Mouse (Mus musculus): ENCODE measurements at regions not wholly inside any gene's neighbourhood (a gene's known extent, or its start where the extent isn't known, plus 50 kb on each side); places are given as distances from the start of the nearest gene placed in this dataset.
A peak's percentile ranks its signal among the peaks of the same experiment; 100 is the strongest.

DNA sequence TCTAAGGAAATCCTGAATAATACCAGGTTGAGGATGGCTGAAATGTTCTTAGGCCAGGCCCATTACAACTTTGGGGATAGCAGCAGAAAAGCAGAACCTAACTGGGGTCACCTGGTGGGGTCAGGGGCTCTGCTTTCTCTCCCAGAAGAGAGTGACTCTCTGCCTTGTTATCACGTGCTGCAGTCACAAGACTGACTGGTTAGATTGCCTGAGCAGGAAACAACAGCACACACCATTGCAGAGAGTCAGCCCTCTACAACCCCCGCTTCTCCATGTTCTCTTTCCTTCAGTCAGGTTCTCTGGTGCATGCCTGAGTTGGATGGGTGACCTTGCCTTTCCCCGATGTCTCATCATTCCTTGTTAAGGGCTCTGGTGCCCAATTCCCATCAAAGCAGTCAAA is 91.2 kb upstream of the Hsd17b12 start:
- no peak for DNase-seq (ENCODE audit: extremely low spot score in 1 of 2, low spot score in 2 of 2)
- intact Hi-C loops (cut with DNase I), result loop anchor here (5.0 kb wide), 1 partner anchor 202 kb away; no protein-coding TSS in a partner anchor

DNA sequence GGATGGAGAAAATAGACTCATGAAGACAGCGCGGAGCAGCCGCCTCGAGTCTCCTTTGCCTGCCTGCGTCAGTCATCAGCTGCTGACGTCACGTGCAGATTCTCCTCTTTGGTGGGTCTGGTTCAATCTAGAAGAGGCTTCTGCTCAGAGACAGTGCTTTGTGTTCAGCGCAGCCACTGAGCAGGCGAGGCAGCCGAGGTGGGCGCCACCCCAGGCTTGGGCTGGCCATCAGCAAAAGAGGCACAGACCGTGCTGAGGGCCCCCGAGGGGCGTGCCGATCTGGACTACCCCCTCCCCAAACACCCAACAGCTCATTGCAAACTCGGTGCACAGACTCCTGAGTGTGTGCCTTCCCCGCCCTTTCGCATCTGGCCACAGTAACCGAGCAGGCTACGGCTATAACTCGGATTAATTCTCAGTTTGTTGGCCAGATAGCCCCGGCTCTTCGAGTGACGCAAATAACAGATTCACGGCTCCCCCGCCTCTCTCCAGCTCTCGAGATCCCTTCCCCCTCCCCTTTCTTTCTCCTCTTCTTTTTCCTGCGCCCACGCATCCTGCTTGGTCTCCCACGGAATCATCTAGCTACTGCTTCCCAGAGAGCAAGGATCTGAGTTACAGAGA is 89.2 kb upstream of the Hsd17b12 start:
- intact Hi-C loops (cut with DNase I), result loop anchor here (5.0 kb wide), 1 partner anchor 200 kb away; no protein-coding TSS in a partner anchor
- peak; percentile 80 to 87 for DNase-seq (ENCODE audit: extremely low spot score in 1 of 2, low spot score in 2 of 2)

DNA sequence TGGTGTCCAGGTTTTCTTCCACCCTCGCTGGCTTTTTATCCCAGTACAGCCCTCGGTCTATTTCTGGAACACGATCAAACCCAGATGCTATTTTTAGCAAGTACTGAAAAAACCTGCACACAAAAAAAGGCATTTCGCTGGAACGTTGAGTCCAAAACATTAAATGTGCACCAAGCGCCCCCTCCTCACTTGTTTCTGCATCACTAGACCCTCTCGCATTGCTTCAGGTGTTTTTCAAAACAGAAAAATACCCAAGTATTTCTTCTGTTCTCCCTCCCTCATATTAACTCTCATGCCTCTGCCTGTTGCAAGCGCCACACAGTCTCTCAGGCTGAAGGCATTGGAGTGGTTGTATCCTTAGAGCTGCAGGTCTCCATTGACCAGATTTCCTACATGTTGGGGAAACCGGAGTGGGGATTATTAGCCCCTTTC is 88.4 kb upstream of the Hsd17b12 start:
- intact Hi-C loops (cut with DNase I), result loop anchor here (5.0 kb wide), 1 partner anchor 199 kb away; no protein-coding TSS in a partner anchor
- DNase-seq (ENCODE audit: extremely low spot score in 1 of 2, low spot score in 2 of 2), result peak in 1 of 2 experiments; percentile 31

DNA sequence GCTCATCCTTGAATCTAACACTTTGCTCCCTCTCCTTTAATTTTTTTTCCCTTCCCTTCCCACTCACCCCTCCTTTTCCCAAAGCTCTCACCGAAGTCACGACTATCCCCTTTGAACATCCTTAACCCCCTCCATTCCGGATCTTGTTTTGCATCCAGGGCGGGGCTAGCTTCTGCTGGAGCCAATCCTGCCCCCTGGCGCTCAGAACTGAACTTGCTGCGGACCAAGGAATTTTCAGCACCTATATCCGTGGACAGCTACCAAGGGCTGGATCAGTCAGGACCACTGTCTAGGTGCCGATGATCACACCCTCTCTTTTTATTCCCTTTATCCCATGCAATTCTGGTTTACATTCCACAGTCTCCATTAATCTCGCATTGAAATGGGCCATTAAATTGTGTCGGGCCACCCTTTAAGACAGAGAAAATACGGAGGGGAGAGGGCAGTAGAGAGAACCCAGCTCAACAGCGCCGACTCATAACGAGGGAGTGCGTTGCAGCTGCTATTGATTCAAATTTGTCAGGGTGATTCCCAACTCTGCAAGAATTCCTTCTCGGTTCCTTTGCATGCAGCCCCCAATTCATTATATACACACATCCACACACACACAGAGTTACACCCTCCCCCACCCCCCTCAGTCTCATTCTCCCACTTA is 87.7 kb upstream of the Hsd17b12 start:
- peak; percentile 87 to 89 for DNase-seq (ENCODE audit: extremely low spot score in 1 of 2, low spot score in 2 of 2)
- intact Hi-C loops (cut with DNase I), result loop anchor here (5.0 kb wide), 1 partner anchor 198 kb away; no protein-coding TSS in a partner anchor

DNA sequence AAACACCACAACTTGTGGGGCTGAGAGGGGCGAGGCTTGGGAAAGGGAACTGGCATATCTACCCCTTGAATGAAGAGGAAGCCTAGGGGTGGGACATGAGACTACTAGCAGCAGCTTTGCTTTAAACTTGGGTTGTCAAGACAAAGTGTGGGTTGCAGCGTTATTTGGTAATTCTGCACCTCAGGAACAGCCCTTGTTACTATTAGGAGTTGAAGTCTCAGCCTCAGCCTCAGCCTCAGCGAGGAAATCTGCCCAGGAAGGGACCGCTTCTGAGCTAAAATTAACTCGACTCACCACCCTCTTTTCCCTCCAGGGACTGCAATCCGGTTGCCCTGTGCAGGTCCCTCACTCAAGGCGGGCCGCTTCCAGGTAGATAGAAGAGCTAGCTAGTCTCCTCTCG is 86.4 kb upstream of the Hsd17b12 start:
- intact Hi-C loops (cut with DNase I), result loop anchor here (5.0 kb wide), 1 partner anchor 187 kb away; no protein-coding TSS in a partner anchor
- DNase-seq (ENCODE audit: extremely low spot score in 1 of 2, low spot score in 2 of 2), result no peak

DNA sequence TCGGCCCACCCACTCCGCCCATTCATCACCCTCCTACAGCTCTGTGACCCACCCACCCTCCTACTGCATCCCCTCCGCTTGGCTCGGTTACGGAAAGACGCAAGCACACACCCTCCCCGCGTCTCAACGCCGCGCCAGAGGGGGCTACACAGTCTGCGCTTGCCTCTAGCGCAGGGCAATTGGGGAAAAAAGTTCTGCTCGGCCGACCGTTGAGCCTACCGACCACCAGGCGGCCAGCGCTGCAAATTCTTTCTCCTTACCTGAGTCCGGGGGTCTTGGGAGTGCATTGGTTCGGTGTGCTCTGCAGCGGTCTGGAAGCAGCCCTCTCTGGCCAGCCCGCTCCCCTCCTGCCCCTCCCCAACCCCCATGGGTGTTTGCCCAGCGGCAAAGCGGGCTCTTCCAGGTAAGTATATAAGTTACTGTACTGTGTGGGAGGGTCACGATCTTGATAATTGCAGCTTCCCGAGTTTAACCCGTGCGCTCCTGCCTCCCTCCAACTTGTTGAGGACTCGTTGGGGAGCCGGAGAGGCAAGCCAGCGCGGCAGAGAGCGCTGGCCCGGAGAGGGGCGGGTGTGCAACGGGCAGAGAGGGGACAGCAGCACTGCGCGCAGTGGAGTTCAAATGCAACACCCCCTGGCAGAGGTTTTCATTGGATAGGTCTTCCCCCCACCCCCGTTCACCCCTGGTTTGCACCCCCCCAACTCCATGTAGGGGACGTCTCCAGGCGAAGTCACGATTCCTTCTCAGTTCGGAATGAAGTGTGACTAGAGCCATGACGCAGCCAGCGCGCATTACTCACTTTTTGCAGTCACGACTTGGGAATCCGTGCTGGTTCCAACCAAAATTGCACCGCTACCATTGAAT is 85.5 kb upstream of the Hsd17b12 start:
- no peak for DNase-seq (ENCODE audit: extremely low spot score in 1 of 2, low spot score in 2 of 2)
- intact Hi-C loops (cut with DNase I), result loop anchor here (5.0 kb wide), 1 partner anchor 186 kb away; no protein-coding TSS in a partner anchor

DNA sequence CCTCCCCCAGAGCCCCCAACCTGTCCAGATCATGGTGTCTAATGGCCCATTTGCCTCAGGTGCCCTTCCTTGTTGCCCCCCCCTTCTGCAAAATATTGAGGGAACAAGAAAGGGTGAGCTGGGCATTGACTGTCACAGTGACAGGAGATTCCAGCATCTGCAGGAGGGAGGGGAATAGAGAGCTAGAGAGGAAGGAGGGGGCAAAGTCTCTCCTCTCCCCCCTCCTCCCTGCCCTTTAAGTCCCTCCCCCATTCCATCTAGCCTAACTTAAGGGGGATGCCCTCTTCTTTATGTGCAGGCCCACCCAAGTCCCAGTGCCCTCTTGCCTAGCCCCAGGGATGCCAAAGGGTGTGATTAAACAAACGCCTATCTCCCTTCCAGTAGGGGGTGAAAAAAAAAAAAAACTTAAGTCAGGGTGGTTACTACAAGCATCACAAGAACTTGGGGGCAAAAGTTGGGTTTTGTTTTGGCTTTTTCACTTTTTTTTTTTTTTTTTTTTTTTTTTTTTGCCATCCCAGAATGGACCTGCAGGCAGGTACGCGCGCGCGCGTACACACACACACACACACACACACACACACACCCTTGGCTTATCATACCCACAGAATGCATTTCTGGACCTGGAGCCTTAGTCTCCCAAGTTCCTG is 84.8 kb upstream of the Hsd17b12 start:
- DNase-seq (ENCODE audit: extremely low spot score in 1 of 2, low spot score in 2 of 2), result no peak
- intact Hi-C loops (cut with DNase I), result loop anchor here (5.0 kb wide), 1 partner anchor 185 kb away; no protein-coding TSS in a partner anchor

DNA sequence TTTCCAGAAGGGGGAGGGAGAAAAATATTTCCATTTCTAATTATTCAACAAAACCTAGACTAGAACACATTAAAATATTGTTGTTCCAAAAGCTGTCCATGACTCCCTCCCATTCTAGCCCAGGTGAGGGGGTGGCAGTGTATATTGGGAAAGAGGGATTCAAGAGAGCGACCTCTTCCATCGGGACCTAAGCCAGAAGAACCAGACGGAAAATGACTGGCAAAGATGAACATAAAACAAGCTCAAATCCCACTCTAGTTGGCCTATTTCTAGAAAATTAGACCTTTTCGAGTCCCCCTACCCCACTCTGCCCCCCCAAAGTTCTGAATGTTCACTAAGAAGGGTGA is 84.3 kb upstream of the Hsd17b12 start:
- intact Hi-C loops (cut with DNase I), result loop anchor here (5.0 kb wide), 1 partner anchor 185 kb away; no protein-coding TSS in a partner anchor

DNA sequence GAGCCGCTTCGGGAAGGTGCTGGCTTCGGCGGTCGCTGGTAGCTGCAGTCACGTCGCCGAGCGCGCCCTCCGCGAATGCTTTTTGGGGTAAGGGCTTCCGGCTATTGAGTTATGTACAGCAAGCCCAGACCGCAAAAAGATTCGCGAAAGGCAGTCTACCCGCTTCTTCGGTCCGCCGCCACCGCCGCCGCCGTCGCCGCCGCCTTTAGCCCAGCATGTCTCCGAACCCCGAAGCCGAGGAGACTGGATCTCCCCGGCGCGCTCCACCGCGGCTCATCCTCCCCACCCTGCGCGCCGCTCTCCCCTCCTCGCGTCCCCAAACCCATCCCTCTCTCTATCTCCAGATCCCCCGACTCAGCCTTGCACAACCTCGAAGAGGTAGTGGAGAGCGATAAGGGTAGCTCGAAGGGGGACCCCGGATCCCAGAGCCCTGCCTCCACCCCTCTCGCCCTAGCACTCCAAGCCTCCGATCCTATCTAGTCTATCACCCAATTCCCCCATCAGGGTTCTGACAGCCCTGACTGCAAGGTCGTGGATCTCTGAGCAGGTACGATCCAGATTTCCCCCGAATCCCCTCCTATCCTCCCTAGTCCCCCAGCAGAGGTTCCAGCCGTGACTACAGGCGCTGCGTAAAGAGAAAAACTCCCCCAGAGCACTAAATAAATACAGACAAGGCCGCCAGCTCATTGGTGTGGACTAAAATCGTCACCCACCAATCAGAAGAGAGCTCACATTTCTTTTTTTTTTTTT is 83.7 kb upstream of the Hsd17b12 start:
- peak in 1 of 2 experiments; percentile 83 for DNase-seq (ENCODE audit: extremely low spot score in 1 of 2, low spot score in 2 of 2)
- intact Hi-C loops (cut with DNase I), result loop anchor here (2.0 to 5.0 kb wide), 2 partner anchors 105 to 184 kb away; no protein-coding TSS in a partner anchor

More for the DNA sequence above, 84.3 kb upstream of the Hsd17b12 start:
- DNase-seq (ENCODE audit: extremely low spot score in 1 of 2, low spot score in 2 of 2), result peak in 1 of 2 experiments; percentile 31

DNA sequence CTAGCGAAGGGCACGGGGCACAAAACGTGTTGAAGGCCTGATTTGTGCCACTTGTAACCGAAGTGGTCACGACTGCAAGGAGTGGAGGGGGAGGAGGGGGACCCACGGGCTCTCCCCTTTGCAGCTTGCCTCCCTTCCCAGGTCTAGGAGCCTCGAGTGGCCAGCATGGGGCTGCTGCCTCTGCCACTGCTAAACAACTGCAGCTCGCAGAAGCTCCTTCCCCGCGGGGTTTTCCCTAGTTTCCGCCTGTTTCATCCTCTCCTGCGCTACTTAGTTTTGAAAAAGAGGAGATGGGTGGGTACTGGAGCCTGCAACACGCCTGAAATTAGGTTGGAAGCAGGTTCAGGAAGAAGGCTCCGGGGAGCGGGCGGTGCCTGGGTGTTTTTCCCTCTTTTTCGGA is 82.6 kb upstream of the Hsd17b12 start:
- DNase-seq (ENCODE audit: extremely low spot score in 1 of 2, low spot score in 2 of 2), result no peak
- intact Hi-C loops (cut with DNase I), result loop anchor here (2.0 to 5.0 kb wide), 2 partner anchors 104 to 183 kb away; no protein-coding TSS in a partner anchor

DNA sequence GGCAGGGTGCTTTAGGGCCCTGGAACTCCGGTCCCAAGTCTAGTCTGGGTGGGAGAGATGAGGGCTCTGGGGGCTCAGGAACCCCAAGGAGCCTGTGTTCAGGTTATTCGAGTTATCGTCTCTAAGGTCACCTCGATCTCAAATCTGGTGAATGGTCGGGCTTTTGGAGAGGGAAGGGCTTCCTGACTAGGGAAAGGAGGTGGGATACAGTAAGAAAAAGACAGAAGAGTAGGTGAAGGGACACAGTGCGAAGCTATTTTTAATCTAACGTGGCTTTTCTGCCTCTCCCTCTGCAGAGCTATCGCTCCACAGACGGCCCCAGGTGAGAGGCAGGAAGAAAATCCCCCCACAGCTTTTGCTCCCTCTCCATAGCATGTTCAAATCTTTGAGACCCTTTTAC is 81.8 kb upstream of the Hsd17b12 start:
- intact Hi-C loops (cut with DNase I), result loop anchor here (5.0 kb wide), 1 partner anchor 52 kb away; no protein-coding TSS in a partner anchor
- no peak for DNase-seq (ENCODE audit: extremely low spot score in 1 of 2, low spot score in 2 of 2)

DNA sequence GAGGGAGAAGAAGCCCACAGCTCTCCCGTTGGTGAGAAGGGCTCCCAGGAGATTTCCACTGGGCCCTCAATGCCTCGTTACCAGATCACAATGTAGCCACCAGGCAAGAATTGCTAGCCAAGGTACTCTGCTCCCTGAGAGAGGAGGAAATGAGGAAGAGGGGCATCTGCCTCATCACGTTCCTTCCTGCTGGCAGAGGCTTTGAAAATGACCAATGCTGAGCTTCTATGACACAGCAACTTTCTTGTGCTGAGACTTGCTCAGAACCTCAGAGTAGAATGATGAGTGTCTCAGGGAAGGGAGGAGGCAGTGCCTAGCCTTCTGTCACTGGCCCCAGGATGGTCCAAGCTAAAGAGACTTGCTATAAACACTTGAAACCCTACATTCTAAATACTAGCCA is 78.7 kb upstream of the Hsd17b12 start:
- no peak for DNase-seq (ENCODE audit: extremely low spot score in 1 of 2, low spot score in 2 of 2)

DNA sequence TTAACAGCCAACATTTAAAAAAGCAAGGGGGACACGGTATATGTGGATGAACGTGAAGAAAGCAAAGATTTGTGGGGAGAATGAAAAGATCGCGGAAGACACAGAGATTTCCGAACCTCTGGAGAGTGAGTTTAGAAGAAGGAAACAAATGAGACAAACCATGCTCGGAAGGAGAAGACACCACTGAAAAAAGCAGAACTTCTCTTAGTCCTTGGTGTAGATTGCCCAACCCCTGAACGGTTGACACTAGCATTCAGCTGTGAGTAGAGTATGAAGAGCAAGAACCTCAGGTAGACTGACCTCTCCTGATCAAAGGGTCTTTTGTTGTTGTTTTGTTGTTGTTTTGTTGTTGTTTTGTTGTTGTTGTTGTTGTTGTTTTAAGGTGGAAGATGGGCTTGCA is 75.8 kb upstream of the Hsd17b12 start:
- intact Hi-C loops (cut with DNase I), result no loop called here
- no peak for DNase-seq (ENCODE audit: extremely low spot score in 1 of 2, low spot score in 2 of 2)

More for the DNA sequence above, 78.7 kb upstream of the Hsd17b12 start:
- intact Hi-C loops (cut with DNase I), result loop anchor here (5.0 kb wide), 1 partner anchor 49 kb away; no protein-coding TSS in a partner anchor

DNA sequence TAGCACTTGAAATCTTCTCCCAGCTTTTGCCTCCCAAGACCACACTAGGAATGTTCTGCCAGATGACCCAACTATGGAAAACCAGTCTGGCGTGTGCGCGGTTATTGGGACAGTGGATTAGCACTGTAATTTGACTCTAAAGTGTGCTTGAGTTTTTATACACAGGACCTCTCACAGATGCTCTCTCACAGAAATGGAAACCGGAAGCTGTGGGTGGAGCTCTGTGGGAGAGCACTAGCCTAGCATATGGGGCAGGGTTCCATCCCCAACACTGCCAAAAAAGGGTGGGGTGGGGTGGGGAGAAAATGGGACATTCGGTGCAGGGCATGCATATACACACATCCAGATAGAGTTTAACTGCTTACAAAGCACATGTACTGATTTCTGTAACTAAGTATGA is 61.7 kb upstream of the Hsd17b12 start:
- no peak for DNase-seq (ENCODE audit: extremely low spot score in 1 of 2, low spot score in 2 of 2)
- intact Hi-C loops (cut with DNase I), result no loop called here

DNA sequence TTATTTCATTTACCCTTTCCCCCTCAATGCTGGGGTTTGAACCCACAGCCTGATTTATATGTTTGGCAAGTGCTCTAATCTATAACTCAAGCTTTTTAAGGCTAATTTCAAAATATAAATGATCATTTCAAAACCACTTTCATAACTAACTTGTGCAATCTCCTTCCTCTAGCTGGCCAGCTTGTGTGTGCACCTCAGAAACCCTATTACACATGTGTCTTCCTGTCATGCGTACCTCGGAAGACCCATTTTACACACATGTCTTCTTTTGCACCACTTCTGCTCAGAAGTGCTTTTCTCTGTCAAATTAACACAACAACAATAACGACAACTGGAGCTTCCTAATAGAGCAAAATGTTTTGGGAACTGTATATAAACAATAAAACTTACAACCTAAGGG is 59.7 kb upstream of the Hsd17b12 start:
- intact Hi-C loops (cut with DNase I), result no loop called here
- DNase-seq (ENCODE audit: extremely low spot score in 1 of 2, low spot score in 2 of 2), result no peak

DNA sequence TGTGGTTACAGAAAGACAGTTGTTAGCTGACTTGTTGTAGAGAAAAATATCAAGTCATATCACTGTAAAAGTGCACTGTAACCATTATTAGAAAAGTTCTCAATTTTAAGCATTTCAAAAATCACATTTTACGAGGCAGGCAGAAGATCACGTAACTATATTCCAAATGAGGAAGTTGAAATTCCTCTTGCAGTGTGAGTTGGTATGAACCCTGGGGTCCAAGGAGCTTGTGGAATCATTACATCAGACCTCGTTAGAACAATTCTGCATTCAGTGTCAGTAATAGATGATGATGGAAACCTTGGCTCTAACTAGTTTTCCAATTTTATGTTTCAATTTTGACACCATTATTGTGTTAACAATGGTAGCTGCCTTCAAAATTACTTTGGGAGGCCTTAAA is 57.7 kb upstream of the Hsd17b12 start:
- no peak for DNase-seq (ENCODE audit: extremely low spot score in 1 of 2, low spot score in 2 of 2)

More for the DNA sequence above, 57.7 kb upstream of the Hsd17b12 start:
- intact Hi-C loops (cut with DNase I), result no loop called here

Data from left cerebral cortex, postnatal 10 days (tissue).